Mouse (Mus musculus): ENCODE data around the gene Tox2. TPM values are rescaled to one million over a fixed set of nuclear protein-coding genes. Genes with fewer than 3 reads are reported as not detected.

The Tox2 gene
- 1 to 10 TPM in 1 of 2 experiments, under 1 TPM in 1; 0.42 to 1.6 TPM for total RNA-seq (2021)
- long read RNA-seq, experiment 1: 0 reads
- long read RNA-seq, experiment 2: 0 reads

- peak; percentile 49 for DNase-seq
Observed at GRCm38 (mm10) chr2:163202884-163203634, at the start of gene Tox2. Tox2 (plus strand) TSS chr2:163203125.

DNA sequence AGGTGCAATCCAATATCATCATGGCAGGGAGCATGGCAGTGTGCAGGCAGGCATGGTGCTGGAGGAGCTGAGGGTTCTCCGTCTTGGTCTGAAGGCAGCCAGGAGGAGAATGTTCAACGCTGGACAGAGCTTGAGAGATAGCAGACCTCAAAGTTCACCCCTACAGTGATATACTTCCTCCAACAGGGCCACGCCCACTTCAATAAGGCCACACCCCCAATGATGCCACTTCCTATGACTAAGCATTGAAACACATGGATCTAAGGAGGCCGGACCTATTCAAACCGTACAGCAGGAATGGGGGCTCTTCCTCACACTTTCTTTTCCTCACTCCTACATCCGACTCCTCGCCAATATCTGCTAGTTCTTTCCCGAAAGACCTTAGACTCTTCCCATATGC lies 48.3 kb upstream of the Tox2 start:
- no peak for DNase-seq

DNA sequence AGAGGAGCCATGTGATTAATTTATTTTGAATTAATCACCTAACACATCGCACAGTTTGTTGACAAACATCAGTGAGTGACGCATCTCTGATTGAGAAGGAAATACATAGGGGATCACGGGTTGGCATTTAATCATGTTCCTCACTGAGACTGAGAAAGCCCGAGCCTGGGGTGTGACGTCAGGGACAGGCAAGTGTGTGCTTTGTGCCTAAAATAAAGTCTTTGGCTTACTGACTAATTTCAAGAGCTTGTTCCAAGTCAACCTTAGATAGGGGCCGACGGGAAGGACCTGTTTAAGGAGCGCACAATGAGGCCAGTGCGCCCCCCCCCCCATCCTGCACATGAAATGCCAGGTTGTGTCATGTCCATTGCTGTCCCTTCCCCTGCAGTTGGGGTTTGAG lies 43.9 kb upstream of the Tox2 start:
- no peak for DNase-seq

DNA sequence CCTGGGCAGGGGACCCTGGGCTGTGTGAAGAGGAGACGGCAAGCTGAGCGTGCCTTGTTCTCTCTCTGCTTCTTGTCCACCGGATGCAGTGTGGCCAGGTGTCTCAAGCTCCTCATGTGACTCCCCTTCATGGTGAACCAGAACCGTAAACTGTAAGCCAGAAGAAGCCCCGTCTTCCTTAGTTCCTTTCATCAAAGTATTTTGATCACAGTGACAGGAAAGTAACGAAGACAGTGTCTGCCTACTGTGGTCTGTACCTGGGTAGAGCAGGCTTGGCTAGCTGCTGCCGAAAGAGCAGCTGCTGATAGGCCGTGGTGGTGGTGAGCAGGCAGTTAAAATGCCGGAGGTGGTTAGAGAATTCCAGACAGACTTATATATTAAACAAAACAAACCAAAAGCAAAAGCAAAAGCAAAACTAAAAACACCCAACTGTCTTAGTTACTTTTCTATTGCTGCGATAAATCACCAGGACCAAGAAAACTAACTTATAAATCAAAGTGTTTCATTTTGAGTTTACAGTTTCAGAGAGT lies 38.4 kb upstream of the Tox2 start:
- no peak for DNase-seq

DNA sequence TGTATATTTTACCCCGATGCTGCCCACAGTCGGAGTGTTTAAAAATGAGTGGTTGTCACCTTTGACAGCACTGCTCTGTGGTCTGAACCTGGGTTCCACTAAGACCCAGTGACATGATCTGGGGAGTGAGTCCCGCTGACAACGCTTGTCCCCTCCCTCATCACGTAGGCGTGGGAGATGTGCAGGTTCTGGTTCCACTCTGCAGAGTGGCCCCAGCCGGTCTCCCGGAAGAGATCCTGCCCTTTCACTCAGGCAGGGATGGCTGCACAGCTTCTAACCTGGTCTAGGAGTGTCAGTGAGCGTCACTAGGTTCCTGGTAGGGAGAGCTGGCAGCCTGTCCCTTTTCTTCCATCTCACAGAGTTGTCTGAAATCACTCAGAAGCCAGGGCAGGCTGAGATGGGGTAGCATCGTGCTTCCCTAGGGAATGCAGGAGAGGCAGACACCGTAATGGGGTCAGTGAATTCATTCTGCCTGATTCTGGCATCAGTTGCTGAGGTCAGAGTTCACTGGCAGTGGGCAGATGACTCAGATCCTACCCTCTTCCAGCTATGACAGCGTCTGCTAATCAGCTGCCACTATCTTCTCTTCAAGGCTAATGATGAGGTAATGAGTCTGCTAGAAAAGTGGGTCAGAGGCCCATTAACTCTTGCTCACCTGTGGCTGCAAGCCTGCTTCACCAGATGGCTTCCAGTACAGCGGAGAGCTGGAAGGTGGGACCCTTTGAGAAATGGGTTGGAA lies 36.7 kb upstream of the Tox2 start:
- DNase-seq: no peak

DNA sequence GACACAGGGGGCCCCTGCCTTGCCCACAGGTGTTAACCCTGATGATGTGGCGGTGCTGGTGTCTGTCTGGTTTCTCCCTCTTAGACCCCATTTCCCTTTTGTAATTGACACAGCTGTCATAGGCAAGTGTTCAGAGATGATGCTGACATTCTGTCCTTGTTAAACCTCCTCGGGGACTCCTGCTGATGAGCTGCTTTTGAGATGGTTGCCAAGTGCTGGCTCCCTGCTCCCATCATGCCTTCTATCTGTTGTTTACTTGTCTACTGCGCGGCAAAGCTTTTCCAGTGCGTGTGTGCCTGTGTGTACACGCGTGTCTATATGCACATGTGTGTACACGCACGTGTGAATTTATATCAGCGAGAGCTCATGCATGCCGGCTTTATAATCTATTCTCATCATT lies 31.0 kb upstream of the Tox2 start:
- no peak for DNase-seq

- DNase-seq: no peak
Observed at GRCm38 (mm10) chr2:163174066-163174465, 28.9 kb upstream of the Tox2 start.

- no peak for DNase-seq
Observed at GRCm38 (mm10) chr2:163175831-163176230, 27.1 kb upstream of the Tox2 start.

DNA sequence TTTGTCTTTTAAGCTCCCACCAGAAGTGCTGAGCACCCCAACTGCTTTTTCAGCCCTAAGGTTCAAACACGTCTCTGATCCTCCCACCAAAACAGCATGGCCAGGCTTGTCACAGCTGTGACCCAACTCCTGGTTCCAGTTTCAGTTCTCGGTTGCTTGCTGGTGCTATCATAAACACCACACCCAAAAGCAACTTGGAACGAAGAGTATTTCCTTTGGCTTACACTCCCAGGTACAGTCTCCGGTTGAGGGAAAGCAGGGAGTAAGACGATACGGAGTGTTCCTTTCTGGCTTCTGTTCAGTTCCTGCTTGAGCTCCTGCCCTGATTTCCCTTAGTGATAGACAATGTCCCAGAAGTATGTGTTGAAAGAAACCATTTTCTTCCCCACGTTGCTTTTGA lies 26.4 kb upstream of the Tox2 start:
- no peak for DNase-seq

- no peak for DNase-seq
Observed at GRCm38 (mm10) chr2:163187552-163187951, 15.4 kb upstream of the Tox2 start.

DNA sequence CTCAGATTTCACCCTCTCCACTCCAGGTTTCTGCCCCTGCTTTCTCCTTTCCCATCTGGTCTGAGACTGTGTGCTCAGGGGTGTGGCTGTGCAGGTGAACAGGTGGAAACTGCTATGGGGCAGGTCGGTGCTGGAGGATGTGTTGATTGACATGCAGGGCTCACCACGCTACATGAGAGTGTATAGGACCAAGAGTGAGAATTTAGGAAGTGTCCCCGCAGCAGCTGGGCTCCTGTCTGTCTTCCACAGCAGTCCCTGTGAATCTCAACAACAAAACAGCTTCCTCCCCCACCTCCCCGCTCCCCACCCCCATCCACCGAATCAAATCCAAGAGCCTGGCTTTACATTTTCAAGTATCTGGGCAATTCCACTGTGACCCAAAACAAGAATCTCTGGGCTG lies 13.3 kb upstream of the Tox2 start:
- no peak for DNase-seq

DNA sequence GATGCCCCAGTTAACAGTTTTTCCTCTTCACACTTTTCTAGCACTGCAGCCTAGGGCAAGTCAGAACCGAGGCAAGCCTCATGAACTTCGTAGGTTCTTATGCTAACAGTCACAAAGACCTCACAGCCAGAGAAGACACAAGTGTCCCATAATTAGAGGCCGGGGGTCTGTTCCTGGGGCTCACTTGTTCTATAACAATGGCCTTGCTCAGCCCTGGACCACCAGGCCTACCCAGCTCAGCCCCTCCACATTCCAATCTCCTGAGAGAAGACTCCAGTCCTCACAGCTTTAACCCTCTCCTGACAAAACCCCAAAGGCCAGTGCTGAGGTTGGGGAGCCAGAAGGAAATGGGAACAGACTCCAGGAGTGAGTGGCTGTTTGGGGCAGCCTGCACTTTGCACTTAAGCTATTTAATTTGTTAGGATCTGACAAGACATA lies 12.9 kb upstream of the Tox2 start:
- DNase-seq: no peak

GRCm38 (mm10) chr2:163192485-163192884 lies 10.4 kb upstream of the Tox2 start:
- DNase-seq: no peak

GRCm38 (mm10) chr2:163194015-163194414 lies 8.9 kb upstream of the Tox2 start:
- DNase-seq: no peak

GRCm38 (mm10) chr2:163194543-163194942 lies 8.4 kb upstream of the Tox2 start:
- no peak for DNase-seq

GRCm38 (mm10) chr2:163195106-163195833 lies 7.7 kb upstream of the Tox2 start:
- DNase-seq: no peak

GRCm38 (mm10) chr2:163195834-163196145 lies 7.1 kb upstream of the Tox2 start:
- no peak for DNase-seq

GRCm38 (mm10) chr2:163201897-163202296 lies 1.0 kb upstream of the Tox2 start:
- no peak for DNase-seq

DNA sequence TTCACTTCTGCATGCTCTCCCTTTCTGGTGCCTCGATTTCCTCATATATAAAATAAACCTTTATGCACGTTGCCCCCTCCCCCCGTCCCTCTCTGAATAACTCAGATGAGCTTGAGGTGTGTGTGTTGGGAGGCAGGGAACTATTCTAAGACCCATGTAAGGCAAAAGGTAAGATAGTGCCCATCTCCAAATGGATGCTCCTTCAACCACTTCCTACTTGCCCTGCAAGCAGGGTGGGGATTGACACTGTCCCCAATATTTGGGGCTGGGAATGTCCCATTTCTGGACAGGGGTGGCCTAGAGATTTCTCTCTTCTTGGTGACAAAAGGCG lies 407 bp upstream of the Tox2 start:
- DNase-seq: no peak

DNA sequence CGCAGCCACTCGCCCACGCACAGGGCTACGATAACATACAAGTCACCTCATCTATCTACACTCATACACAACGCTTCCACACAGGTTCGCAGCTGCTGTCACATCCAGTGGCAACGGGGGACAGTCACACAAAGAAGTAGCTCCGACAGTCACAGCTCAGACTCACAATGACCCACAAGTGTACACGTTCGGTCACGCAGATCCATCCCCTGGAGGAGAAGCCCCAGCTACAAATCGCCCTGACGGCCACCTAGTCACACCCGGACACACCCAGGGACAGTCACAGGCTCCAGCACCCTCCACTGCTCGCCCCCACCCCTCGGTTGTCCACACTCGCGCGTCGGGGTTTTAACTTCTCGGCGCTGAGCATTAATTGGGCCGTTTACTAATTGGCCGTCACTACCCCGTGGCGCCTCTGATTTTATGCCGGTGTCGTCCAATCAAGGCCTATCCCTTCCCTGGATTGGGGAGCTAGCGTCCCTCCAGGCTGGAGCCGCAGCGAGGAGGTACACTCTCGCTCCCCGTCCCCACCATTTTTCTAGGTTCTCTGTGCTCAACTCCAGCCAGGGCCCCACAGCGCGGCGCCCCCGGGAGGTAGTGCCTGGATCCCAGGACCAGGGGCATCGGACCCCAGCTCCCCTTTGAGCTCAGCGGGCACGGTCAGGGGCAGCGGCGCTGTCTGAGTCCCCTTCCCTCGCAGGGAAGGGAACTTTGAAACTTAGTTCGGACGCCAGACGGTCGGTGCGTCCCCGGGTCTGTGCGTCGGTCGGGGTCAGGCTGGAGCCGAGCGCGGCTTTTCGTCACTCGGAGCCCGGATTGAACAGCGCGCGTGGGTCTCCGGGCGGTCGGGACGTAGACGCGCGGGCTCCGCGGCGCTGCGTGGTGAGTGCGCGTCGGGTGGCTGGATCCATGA lies 966 bp downstream of the Tox2 start:
- DNase-seq: no peak

- DNase-seq: peak; percentile 28
Observed at GRCm38 (mm10) chr2:163204548-163205261, 1.8 kb downstream of the Tox2 start.
